Mouse (Mus musculus): ENCODE measurements around the gene Cxcr6.

DNA sequence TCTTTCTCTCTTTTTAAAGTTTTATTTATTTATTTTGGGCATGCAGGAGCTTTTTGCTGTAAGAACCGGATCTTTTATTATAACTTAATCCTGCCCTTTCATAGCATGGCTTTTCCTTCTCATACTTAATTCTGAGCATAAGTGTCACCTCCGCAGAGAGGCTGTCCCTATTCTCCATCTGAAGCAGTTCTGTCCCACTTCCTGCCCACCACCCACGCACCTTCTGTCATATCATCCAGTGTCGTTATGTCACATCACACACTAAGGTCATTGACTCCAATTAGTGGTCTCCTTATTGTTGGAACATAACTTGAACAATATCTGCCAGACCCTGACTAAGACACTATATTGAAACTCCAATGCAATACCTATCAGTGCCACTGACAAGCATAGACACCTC, 47.6 kb upstream of the Cxcr6 start:
- TF ChIP-seq GATA1 (IDR thresholded peaks at IDR 0.05; ENCODE audit: low read length) = no peak
- TF ChIP-seq TAL1 (IDR thresholded peaks at IDR 0.05; ENCODE audit: low read length) = no peak
